Mouse (Mus musculus) limb, embryonic 15.5 days (tissue): Measurements from ENCODE around the gene Hmg20b. TPM values are rescaled to one million over a fixed set of nuclear protein-coding genes. Genes with fewer than 3 reads are reported as not detected.
A peak's percentile ranks its signal among the peaks of the same experiment; 100 is the strongest.

Experiments
- ATAC-seq: fragments of 200-750 bp; cut with Nextera tagmentation; 2 replicates; pipeline ENCODE4 v1.8.0; 2017; ENCODE audit warnings: low read depth, moderate TSS enrichment; ENCODE audit not compliant: insufficient number of reproducible peaks, low FRiP score, low TSS enrichment
- H3K27ac ChIP-seq: fragments of 300-500 bp; sonication (generic); 2 replicates; pipeline ENCODE4 v1.5.1; 2015; ENCODE audit warnings: moderate library complexity, mild to moderate bottlenecking, inconsistent platforms
- H3K27me3 ChIP-seq: fragments of 300-500 bp; sonication (generic); 2 replicates; pipeline ENCODE4 v1.6.1; 2015; ENCODE audit warnings: inconsistent platforms
- H3K36me3 ChIP-seq: fragments of 300-500 bp; sonication (generic); 2 replicates; pipeline ENCODE4 v1.6.1; 2015; ENCODE audit warnings: inconsistent platforms
- H3K4me1 ChIP-seq: fragments of 300-500 bp; sonication (generic); 2 replicates; pipeline ENCODE4 v1.6.1; 2015; ENCODE audit warnings: inconsistent platforms
- H3K4me2 ChIP-seq: fragments of 300-500 bp; sonication (generic); 2 replicates; pipeline ENCODE4 v1.6.1; 2015; ENCODE audit warnings: mild to moderate bottlenecking, inconsistent platforms
- H3K4me3 ChIP-seq: fragments of 300-500 bp; sonication (generic); 2 replicates; pipeline ENCODE4 v1.5.1; 2015; ENCODE audit warnings: mild to moderate bottlenecking, inconsistent platforms
- H3K9ac ChIP-seq: fragments of 300-500 bp; sonication (generic); 2 replicates; pipeline ENCODE4 v1.6.1; 2015; ENCODE audit warnings: inconsistent platforms
- H3K9me3 ChIP-seq: fragments of 300-500 bp; sonication (generic); 2 replicates; pipeline ENCODE4 v1.6.1; 2016; ENCODE audit warnings: inconsistent platforms
- WGBS: fragments of 180-500 bp; shearing (Covaris S2); methylation state at CpG from one replicate; pipeline ENCODE4 v1.1.7; 2015; 5-methylcytosine and 5-hydroxymethylcytosine counted together
- polyA plus RNA-seq: library from polyadenylated mRNA; unstranded; fragments of >200 nt; fragmentation: Nextera tagmentation; extraction: Ambion mirVana; gene quantifications from 2 replicates; pipeline ENCODE4 v1.2.1, GENCODE M21; 2015

The Hmg20b gene
- polyA plus RNA-seq, result 86.0 and 89.9 TPM in 2 replicates

GRCm38 (mm10) chr10:81350351-81351063 lies at the start of gene Hmg20b:
Gene Hmg20b, minus strand, starts transcription at chr10:81350480.
- Histone ChIP-seq H3K27ac (peak within 1 kb of the TSS; percentile 78), H3K4me3 (peak within 1 kb of the TSS; percentile 79), H3K36me3 (peaks cover 16% of the 10 kb centered on the region), H3K9ac (peak within 1 kb of the TSS; percentile 78), H3K4me1 (peaks cover 32% of the 10 kb centered on the region), H3K9me3 (no peaks in the 10 kb centered on the region), H3K4me2 (peak within 1 kb of the TSS; percentile 84), H3K27me3 (peaks cover 3% of the 10 kb centered on the region; the same call in 1 of the 2 replicates)
- under 1% methylated on average over 54 of the region's 54 CpGs for WGBS
- ATAC-seq, result peak; percentile 95

DNA sequence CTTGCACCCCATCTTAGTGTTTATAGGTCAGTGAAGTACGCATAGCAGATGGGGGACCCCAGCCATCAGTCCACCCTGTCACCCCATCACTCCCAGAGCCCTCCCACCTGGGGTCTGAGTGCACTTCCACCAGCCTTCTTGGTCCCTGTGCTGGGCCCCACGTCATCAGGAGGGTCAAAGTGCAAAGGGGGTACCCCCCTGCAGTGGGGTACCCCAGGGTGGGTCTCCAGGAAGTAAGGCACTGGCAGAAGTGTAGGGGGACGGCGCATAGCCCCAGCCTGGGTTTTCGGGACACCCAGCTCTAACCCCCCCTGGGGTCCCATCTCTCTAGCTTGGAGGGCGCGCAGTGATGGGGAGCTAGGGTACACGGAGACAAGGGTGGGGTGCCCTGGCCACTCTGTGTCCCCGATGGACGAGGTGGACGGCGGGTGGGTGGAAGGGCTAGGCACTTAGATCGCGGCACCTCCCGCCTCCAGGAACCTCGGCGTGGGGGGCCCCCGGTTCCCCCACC lies 49.6 kb upstream of the Hmg20b start:
- Histone ChIP-seq H3K4me1 (peaks cover 70% of the 10 kb centered on the region), H3K27ac (no peak overlapping the region), H3K9me3 (no peaks in the 10 kb centered on the region), H3K27me3 (no peaks in the 10 kb centered on the region), H3K4me2 (no peak overlapping the region), H3K36me3 (peaks cover 66% of the 10 kb centered on the region), H3K9ac (no peak overlapping the region), H3K4me3 (no peak overlapping the region)
- WGBS, result 81% methylated on average over 18 of the region's 18 CpGs
- ATAC-seq, result no peak

GRCm38 (mm10) chr10:81399296-81399695 lies 49.0 kb upstream of the Hmg20b start:
- Histone ChIP-seq H3K36me3 (peaks cover 61% of the 10 kb centered on the region), H3K27me3 (no peaks in the 10 kb centered on the region), H3K4me1 (peaks cover 67% of the 10 kb centered on the region), H3K9ac (0 out of 2 replicates have a peak overlapping the region, but pooled peaks have one; percentile 10), H3K27ac (no peak overlapping the region), H3K4me2 (no peak overlapping the region), H3K4me3 (no peak overlapping the region), H3K9me3 (no peaks in the 10 kb centered on the region)
- no peak for ATAC-seq
- whole genome bisulfite sequencing, result 65% methylated on average over 5 of the region's 5 CpGs

DNA sequence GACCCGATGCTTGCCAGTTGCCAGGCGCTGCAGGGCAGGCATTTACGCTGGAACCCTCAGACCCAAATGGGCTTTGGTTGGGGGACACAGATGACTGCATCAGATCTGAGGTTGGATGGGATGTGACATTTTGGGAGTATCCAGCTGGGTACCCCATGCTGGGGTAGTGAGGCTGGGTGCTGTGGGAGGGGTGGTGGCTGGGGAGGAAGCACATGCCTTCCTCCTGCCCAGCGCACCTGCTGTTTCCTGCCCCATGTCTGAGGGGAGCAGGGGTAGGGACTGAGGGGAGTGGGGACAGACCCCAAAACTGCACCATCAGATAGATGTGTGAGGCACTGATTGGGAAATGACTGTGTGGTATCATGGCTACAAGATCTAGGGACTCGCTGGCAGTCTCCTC lies 46.5 kb upstream of the Hmg20b start:
- 74% methylated on average over 5 of the region's 5 CpGs for WGBS
- H3K9ac ChIP-seq, result 0 out of 2 replicates have a peak overlapping the region, but pooled peaks have one; percentile 3
- ATAC-seq, result no peak

GRCm38 (mm10) chr10:81395865-81396264 lies 45.6 kb upstream of the Hmg20b start:
- Histone ChIP-seq H3K27me3 (no peaks in the 10 kb centered on the region), H3K27ac (peak overlapping the region; percentile 71; the same call in 1 of the 2 replicates), H3K4me1 (peaks cover 50% of the 10 kb centered on the region), H3K9me3 (no peaks in the 10 kb centered on the region), H3K36me3 (peaks cover 47% of the 10 kb centered on the region), H3K4me3 (no peak overlapping the region), H3K4me2 (no peak overlapping the region), H3K9ac (no peak overlapping the region)
- 73% methylated on average over 4 of the region's 4 CpGs for WGBS
- ATAC-seq, result no peak

More for the DNA sequence above, 46.5 kb upstream of the Hmg20b start:
- no peak overlapping the region for H3K4me3 ChIP-seq
- H3K9me3 ChIP-seq, result no peaks in the 10 kb centered on the region
- peak overlapping the region; percentile 71 for H3K27ac ChIP-seq
- H3K4me1 ChIP-seq, result peaks cover 59% of the 10 kb centered on the region
- H3K4me2 ChIP-seq, result no peak overlapping the region
- no peaks in the 10 kb centered on the region for H3K27me3 ChIP-seq
- H3K36me3 ChIP-seq, result peaks cover 43% of the 10 kb centered on the region

DNA sequence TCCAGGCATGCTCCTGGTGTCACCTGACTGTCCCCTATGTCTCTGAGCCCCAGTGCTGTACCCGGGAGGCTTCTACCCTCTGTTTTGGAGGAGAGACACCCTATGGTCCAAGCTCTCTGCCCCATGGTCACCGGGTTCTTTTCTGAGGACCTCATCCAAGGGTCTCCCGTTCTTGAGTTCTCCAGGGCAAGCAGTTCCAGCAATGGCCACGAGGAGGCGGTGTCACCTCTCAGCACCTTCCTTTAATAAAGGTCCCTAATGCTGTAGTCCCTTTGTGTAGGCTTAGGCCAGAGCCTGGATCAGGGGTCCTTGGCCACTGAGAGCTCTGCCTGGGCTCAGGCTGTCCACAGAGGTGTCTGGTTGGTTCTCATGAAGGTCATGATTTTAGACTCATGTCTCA lies 44.8 kb upstream of the Hmg20b start:
- no peaks in the 10 kb centered on the region for H3K9me3 ChIP-seq
- H3K4me2 ChIP-seq, result no peak overlapping the region
- no peak overlapping the region for H3K27ac ChIP-seq
- 12% methylated on average over 5 of the region's 5 CpGs for WGBS
- H3K9ac ChIP-seq, result no peak overlapping the region
- peaks cover 39% of the 10 kb centered on the region for H3K36me3 ChIP-seq
- no peaks in the 10 kb centered on the region for H3K27me3 ChIP-seq
- H3K4me3 ChIP-seq, result no peak overlapping the region
- no peak for ATAC-seq
- peaks cover 44% of the 10 kb centered on the region for H3K4me1 ChIP-seq

GRCm38 (mm10) chr10:81393456-81394063 lies 43.3 kb upstream of the Hmg20b start:
- Histone ChIP-seq H3K9me3 (no peaks in the 10 kb centered on the region), H3K4me2 (peak overlapping the region; percentile 55), H3K9ac (peak overlapping the region; percentile 33; the same call in 1 of the 2 replicates), H3K27ac (peak overlapping the region; percentile 74), H3K36me3 (peaks cover 35% of the 10 kb centered on the region), H3K27me3 (no peaks in the 10 kb centered on the region), H3K4me1 (peaks cover 51% of the 10 kb centered on the region), H3K4me3 (peak overlapping the region; percentile 29)
- ATAC-seq, result no peak
- 7% methylated on average over 19 of the region's 19 CpGs for whole genome bisulfite sequencing

GRCm38 (mm10) chr10:81392781-81393185 lies 42.5 kb upstream of the Hmg20b start, which contains the start of gene Smim24:
Gene Smim24, plus strand, starts transcription at chr10:81393051.
- H3K27me3 ChIP-seq, result no peaks in the 10 kb centered on the region
- peaks cover 35% of the 10 kb centered on the region for H3K36me3 ChIP-seq
- H3K9me3 ChIP-seq, result no peaks in the 10 kb centered on the region
- peak within 1 kb of the TSS; percentile 29 for H3K4me3 ChIP-seq
- H3K9ac ChIP-seq, result peak within 1 kb of the TSS; percentile 33; the same call in 1 of the 2 replicates
- H3K4me2 ChIP-seq, result peak within 1 kb of the TSS; percentile 55
- peaks cover 48% of the 10 kb centered on the region for H3K4me1 ChIP-seq
- WGBS, result 60% methylated on average over 14 of the region's 14 CpGs
- ATAC-seq, result no peak
- H3K27ac ChIP-seq, result peak within 1 kb of the TSS; percentile 74

- peaks cover 35% of the 10 kb centered on the region for H3K36me3 ChIP-seq
- H3K9ac ChIP-seq, result no peak overlapping the region
- 88% methylated on average over 6 of the region's 6 CpGs for WGBS
- no peaks in the 10 kb centered on the region for H3K9me3 ChIP-seq
- ATAC-seq, result no peak
- H3K4me2 ChIP-seq, result no peak overlapping the region
- no peak overlapping the region for H3K27ac ChIP-seq
- no peak overlapping the region for H3K4me3 ChIP-seq
- no peaks in the 10 kb centered on the region for H3K27me3 ChIP-seq
- peaks cover 43% of the 10 kb centered on the region for H3K4me1 ChIP-seq
These were observed 42.0 kb upstream of the Hmg20b start for GRCm38 (mm10) chr10:81392270-81392669.

DNA sequence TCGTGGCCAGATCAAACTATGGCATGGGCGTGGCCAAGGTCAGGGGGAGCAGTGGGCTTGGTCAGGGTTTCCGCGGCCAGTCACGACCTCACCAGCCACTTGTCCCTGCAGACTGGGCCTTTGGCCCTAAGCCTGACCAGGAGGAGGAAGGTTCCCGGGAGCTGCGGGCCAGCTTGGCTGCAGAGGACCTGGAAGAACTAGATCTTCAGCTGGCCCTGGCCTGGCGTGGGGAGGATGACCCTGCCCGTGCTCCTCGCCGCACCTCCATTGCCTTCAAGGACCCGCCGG lies 40.3 kb upstream of the Hmg20b start:
- WGBS, result 89% methylated on average over 13 of the region's 13 CpGs
- H3K4me2 ChIP-seq, result no peak overlapping the region
- H3K4me1 ChIP-seq, result peaks cover 40% of the 10 kb centered on the region
- H3K36me3 ChIP-seq, result peaks cover 44% of the 10 kb centered on the region
- no peaks in the 10 kb centered on the region for H3K9me3 ChIP-seq
- no peak for ATAC-seq
- H3K4me3 ChIP-seq, result no peak overlapping the region
- H3K27me3 ChIP-seq, result no peaks in the 10 kb centered on the region
- H3K9ac ChIP-seq, result no peak overlapping the region
- no peak overlapping the region for H3K27ac ChIP-seq

DNA sequence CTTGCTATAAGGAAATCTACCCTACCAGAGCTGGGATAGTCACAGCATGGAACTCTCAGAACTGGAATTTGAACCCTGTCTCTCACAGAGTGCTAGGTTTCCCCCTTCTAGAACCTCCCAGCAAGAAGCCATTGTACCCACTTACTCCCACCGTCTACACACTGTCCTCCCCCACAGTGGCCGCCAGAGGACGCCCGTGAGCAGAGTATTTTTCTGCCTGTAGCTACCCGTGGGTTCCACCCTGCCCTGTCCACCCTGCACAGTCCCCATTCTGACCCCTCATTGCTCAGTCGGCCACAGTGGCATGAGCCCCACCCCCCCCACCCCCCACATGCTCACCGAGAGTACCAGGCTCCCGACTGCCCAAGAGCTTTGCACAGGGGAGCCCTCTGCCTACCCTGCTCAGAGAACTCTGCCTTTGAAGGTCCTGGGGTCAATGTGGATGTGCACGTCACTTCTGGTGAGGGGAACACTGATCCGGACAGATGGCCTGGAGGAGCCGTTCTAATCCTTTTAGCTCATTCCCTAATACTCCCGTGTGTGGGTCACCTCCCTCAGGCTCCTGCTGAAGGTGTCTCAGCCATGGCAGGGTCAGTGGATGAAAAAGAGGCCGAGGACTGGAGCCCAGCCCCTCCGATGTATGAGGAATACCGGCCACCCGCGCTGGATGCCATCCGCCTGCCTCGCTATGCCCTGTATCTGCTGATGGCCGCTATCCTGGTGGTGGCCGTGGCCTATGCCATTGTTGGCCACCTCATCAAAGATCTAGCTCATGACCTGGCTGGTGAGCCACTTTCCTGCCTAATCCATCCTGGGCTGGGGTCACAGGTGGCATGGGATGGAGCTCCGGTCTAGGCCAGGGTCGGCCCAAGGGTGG lies 39.8 kb upstream of the Hmg20b start:
- 61% methylated on average over 23 of the region's 23 CpGs for WGBS
- Histone ChIP-seq H3K4me3 (no peak overlapping the region), H3K4me2 (no peak overlapping the region), H3K27ac (no peak overlapping the region), H3K9ac (no peak overlapping the region), H3K27me3 (no peaks in the 10 kb centered on the region), H3K4me1 (peaks cover 43% of the 10 kb centered on the region), H3K9me3 (no peaks in the 10 kb centered on the region), H3K36me3 (peaks cover 44% of the 10 kb centered on the region)
- 0 out of 2 replicates have a peak, but pooled peaks have one; percentile 31 for ATAC-seq
